Mouse (Mus musculus): ENCODE results near the gene Rfxank.

Gene Rfxank

DNA sequence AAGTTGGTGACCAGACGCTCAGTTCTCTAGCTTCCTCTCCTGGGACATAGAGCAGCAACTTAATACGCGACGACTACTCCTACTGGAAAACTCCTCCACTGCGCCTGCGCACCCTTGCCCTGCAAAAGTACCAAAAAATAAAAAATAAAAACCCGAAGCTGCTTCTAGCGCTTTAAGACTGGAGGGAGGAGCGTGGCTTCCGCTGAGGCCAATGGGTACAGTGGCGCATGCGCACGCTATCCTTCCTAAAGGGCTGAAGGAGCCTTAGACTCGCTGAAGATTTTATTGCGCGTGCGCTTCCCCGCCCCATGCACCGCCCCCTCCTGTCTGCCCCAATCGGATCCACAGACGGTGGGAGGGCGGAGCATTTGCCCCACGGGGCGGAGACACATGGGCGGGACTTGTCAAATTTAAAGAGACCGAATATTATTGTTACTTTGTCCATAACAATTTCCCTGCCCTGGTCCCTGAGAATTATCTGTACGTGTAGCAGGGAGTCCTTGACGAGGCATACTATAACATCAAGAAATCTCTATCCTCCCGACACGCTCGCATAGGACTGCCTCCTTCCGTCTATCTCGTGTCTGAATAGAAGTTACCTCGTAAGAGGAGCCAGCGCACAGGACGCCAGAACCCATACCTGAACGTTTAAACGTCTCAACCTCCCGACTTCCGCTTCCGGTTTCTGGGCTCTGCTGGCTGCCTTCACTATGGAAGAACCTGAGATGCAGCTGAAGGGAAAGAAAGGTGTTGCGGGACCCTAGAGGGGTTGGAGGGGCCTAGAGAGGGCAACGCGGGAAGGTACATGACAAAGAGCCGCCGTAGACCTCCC, at the start of gene Rfxank, which contains the start of the genes Borcs8 and Mef2b:
TSS of gene Rfxank (minus strand) at position 129 of the 832 bp plus-strand sequence.
TSS of gene Borcs8 (plus strand) at position 474 of the 832 bp plus-strand sequence.
TSS of gene Mef2b (plus strand) at position 686 of the 832 bp plus-strand sequence.
- peak; percentile 98 for DNase-seq (ENCODE audit: low spot score in 2 of 2)

DNA sequence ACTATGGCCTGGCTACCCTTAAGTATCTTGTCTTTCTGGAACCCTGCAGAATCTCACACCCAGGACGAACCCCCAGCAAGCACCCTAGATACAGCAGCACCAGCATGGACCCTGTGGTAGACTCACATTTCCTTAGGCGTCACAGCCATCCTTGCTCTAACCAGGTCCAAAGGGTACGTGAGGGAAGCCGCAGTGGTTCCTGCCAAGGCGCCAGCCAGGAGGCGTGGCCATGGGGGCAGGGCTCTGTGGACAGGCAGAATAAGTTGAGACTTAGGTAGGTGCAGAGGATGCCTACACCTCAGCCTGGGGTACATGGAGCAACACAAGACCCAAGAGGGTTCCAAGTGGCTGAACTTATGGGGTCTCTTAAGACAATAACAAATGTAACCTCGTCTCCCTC, 49.8 kb upstream of the Rfxank start:
- no peak for DNase-seq (ENCODE audit: low spot score in 2 of 2)

DNA sequence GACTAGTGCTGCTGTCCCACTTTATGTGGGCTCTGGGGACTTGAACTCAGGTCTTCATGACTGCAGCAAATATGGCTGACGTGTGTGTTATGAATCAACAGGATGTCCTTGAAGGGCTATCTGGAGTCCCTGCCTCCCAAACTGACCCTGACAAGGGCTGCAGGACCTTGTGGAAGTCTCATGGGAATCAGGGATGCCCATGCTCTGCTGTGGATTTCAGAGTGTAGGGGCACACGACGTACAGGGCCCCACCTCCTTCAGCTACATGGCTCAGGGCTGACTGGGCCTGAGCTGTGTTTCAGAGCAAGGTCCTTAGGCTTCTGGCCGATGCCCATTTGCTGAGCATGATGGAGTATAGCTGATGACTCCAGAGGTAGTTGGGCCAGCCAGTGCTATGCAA, 44.2 kb upstream of the Rfxank start:
- DNase-seq (ENCODE audit: low spot score in 2 of 2), result no peak

DNA sequence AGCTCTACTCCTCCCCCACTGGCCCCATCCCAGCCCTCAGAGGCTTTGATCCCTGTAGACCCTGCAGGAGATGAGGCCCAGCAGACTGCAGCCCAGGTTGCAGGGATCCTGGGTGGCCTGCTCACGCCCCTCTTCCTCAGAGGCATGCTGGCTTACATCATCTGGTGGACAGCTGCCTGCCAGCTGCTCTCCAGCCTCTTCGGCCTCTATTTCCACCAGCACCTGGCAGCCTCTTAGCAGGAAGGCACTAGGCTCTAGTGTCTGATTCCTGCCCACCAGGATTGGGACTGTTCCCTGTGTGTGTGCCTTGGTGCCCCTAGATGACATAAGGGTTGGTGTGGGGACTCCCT, 42.9 kb upstream of the Rfxank start:
- no peak for DNase-seq (ENCODE audit: low spot score in 2 of 2)

DNA sequence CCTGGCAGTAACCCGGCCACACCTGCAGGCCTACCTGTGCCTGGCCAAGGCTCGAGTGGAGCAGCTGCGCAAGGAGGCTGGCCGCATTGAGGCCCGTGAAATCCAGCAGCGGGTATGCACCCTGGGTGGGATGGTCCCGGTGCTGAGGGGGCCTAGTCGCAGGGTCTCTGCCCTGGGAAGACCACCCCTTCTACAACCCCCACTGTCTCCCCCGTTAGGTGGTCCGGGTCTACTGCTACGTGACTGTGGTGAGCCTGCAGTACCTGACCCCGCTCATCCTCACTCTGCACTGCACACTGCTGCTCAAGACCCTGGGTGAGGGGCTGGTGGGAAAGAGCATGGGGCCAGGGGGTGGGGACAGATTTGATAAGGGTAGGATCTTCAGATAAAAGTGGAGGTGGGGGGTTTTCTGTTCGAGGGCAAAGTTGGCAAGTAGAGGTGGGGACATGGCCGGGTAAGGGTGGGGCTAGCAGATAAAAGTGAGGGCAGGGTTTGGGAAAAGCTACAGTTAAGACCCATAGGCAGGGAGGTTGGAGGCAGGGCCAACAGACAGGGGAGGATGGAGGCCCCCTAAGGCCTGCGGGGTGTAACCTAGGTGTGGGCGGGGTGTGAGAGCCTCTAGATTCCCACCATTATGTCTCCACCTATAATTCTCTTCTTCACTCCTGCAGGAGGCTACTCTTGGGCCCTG, 42.4 kb upstream of the Rfxank start:
- no peak for DNase-seq (ENCODE audit: low spot score in 2 of 2)

DNA sequence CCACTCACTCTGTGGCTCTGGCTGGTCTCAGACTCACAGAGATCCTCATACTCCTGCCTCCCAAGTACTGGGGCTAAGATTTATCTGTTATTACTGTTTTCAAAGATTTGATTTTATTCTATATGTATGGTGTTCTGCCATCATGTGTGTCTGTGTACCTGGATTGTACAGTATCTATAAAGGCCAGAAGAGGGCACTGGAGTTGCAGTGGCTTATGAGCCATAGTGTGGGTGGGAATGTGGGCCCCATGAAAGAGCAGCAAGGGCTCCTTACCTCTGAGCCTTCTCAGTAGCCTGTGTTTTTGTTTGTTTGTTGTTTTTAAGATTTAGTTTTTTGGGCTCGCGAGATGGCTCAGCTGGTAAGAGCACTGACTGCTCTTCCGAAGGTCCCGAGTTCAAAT, 40.1 kb upstream of the Rfxank start:
- no peak for DNase-seq (ENCODE audit: low spot score in 2 of 2)

DNA sequence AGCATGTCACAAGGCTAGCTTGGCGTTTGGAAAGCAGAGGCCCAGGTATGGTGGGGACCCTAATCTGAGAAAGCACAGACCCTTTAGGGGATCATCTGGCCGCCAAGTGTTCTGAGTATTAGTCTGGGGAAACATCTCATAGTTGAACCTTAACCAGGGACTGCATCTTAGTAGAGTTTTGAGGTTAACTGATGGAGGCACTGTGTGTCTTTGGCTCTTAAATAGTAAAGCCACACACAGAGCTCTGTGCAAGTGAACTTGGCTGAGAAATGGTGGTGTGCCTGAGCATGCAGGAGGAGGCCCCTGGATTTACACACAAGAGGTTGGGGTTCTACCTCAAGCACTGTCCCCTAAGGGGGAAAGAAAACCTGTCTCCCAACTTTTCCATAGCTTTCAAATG, 39.3 kb upstream of the Rfxank start:
- no peak for DNase-seq (ENCODE audit: low spot score in 2 of 2)

DNA sequence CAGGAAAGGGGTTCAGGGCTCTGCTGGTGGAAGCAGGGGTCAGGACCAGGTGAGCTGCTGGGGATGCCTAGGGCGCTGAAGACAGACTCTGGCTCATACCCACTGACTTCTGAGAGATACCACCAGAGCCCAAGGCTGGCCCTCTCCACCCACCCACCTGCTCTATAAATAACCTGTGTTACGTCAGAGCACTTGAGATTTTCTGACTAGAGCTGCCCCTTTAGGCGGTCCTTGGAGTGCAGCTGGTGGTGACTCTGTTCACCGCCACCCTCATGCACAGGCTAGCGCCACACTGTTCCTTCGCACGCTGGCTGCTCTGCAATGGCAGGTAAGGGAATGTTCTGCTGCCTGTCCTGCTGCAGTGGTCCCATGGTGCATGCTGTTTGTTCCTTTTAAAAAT, 35.1 kb upstream of the Rfxank start:
- peak; percentile 13 to 15 for DNase-seq (ENCODE audit: low spot score in 2 of 2)

DNA sequence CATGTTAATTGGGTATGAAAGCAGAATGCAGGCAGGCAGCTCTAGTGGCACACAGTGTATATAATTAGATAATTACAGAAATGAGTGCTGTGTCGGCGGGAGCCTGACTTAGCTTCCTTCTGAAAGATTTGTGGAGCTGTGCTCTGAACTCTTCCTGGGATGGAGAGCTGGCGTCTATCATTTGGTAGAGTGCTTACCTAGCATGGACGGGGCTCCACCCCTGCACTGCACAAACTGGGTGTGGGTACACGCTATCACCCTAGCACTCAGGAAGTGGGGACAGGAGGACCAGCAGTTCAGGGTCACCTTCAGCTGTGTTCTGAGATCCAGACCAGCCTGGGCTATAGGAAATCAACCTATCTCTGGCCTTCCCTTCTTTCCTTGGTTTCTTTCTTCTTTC, 34.4 kb upstream of the Rfxank start:
- DNase-seq (ENCODE audit: low spot score in 2 of 2), result no peak

DNA sequence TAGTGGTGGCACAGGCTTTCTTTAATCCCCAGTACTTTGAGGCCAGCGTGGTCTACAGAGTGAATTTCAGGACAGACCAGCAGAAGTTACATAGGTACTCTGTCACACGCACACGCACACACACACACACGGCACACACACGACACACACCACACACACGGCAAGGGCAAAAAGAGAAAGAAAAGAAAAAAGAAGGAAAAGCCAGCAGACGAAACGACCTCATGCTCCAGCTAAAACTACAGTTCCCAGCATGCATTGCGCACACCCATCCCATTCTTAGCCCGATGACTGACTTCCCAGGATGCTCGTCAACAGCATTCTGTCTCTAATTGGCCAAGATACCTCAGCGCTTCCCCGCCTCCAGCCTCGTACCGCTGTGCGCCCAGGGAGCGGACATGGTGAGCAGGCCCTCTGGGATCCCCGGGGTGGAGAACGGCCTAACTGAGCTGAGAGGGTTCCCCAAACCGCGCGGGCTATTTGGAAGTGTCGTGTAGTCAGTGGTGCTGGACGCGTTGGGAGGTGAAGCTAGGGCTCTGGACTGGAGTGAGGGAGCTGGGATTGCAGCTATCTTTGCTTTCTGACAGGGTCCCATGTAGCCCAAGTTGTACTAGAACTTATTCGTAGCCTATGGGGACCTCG, 33.2 kb upstream of the Rfxank start, which contains the start of gene Tmem161a:
TSS of gene Tmem161a (plus strand) at position 314 of the 639 bp plus-strand sequence.
- DNase-seq (ENCODE audit: low spot score in 2 of 2), result peak; percentile 88 to 95

DNA sequence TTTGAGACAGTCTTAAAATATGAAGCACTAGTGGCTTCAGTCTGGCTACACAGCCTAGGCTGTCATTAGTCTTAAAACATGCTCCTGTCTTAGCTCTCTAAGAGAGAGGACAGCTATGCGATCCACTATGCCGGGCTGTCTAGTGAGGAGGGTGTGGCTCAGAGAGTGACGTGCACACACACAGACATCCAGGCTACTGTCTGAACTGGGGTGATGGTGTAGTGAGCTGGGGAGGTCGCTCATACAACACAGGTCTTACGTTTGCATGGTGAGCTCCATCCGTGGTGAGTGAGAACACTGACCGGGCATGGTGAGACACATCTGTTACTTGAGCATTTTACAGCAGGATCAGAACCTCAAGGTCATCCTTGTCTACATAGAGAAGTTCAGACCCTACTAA, 32.3 kb upstream of the Rfxank start:
- DNase-seq (ENCODE audit: low spot score in 2 of 2), result no peak

DNA sequence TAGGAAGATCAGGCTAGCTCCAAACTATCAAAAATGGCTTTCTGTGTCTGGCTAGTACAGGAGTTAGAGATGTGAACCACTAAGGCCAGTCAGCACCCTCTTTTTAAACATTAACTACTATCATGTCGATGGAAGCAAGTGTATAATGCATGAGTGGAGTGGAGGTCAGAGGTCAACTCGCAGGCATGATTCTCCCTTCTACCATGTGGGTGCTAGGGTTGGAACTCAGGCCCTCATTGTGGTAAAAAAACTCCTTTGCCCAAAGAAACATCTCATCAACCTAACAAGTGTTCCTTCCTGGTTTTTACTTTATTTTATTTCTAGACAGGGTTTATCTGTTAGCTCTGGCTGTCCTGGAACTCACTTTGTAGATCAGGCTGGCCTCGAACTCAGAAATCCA, 31.8 kb upstream of the Rfxank start:
- DNase-seq (ENCODE audit: low spot score in 2 of 2), result no peak

DNA sequence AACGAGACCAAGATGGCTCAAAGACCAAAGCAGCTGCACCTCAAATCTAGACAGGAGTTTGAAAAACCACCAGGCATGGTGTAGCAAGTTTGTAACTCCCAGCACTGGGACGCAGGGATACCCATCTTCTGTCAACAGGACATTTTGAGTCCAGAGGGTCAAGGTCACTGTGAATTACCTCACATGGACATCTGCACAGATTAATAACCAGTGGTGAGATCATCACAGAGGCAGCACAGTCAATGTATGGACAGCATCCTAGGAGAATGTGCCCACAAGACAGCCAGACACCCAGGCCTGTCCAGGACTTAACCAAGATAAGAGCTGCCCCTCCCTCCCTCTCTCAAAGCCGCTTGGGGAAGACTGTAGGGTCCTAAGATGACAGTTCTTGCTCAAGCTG, 31.2 kb upstream of the Rfxank start:
- no peak for DNase-seq (ENCODE audit: low spot score in 2 of 2)

DNA sequence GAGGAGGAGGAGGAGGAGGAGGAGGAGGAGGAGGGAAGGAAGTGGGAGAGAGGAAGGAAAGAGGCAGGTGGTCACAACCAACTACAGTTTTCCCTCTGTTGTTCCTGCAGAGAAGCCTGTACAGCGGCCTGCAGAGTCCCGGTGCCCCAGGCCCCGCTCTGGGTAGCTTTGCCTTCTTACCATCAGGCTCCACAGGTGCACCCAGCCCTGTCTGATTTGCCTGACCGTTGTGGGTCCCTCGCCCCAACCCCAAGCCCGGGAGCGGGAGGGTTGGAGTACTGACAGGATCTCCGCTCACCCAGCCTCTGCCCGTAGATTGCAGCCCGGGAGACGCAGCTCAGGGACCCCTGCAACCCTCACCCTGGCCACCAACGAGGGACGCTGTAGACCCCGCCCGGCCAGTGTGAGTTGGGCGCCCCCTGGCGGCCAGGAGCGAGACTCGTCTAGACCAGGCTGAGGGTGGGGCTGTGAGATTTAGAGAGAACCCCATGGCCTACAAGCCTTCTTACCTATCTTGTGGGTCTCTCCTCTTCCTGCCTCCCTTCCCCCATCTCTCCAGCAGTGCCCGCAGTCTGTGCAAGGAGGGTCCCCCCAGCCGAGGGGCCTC, 27.7 kb upstream of the Rfxank start:
- peak; percentile 43 to 49 for DNase-seq (ENCODE audit: low spot score in 2 of 2)

DNA sequence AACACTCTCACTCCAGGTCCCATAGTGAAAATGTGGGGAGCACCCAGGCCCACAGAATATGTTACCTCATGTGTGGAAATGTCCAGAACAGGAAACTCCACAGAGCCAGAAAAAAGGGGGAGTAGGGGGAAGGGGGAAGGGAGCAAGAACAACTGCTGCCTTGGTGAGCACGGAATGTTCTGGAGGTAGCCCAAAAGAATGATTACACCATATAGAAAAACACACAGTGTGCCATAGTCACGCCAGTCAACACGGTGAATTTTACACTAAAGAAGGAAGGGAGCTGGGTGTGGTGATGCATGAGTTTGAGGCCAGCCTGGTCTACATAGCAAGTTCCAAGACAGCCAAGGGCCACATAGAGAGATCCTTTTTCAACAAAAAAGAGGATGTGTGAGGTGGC, 24.4 kb upstream of the Rfxank start:
- no peak for DNase-seq (ENCODE audit: low spot score in 2 of 2)

DNA sequence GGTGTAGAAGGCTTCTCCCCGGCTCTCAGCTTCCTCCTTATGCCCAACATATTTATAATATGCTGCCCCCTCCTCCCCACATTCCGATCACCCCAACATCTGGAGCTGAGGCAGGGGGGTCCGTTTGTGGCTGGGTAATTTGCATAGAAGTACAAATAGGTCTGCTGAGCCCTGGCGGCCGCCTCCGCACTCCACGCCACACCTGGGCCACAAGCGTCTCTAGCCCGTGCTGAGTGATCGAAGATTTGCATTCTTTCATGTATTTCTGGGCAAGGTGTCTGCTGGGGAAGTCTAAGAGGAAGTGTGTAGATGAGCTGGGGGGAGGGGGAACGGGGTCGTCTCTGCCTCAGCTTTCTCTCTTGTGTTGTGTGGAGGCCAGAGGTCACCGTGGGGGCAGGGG, 21.1 kb upstream of the Rfxank start:
- DNase-seq (ENCODE audit: low spot score in 2 of 2), result no peak

DNA sequence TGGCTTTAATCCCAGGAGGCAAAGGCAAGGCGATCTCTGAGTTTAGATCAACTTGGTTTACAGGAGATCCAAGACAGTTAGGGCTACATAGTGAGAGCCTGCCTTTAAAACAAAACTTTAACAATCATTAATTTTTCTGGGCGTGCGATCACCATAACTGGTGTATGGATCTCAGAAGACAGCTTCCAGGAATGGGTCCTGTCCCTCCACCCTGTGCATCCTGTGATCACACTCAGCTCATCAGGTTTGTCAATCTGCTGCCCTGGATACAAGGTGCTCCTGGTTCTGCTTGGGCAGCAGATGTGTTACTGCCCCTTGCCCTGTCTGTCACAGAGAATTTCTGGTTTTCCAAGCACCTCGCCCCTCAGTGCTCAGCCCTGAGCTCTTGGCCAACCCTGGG, 20.3 kb upstream of the Rfxank start:
- DNase-seq (ENCODE audit: low spot score in 2 of 2), result no peak

DNA sequence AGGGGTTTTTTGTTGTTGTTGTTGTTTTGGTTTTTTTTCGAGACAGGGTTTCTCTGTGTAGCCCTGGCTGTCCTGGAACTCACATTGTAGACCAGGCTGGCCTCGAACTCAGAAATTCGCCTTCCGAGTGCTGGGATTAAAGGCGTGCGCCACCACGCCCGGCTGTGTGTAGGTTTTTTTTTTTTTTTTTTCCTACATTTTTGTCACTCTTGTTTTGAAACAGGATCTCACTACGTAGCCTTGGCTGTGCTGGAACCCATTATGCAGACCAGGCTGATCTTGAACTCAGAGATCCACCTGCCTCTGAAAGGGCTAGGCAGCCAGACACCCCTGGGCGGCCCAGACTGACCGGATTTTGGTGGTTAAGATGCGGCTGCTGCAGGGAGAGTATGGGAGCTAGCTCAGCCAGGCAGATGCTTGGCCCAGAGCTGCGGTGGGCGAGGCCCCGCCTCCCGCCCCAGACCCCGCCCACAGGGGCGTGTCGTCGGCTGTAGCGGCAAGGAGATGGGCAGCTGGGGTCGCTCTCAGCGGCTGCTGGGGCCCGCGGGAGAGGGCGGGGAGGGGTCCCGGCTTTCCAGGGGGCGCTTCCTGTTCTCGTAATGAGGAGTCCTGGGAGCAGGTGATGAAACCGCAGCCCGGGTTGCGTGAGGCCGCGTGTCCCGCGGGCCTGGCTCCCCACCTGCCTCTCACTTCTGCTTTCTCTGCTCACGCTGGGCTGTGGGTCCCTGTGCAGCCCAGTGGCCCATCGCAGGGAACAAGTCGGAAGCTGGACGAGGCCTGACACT, 19.3 kb upstream of the Rfxank start:
- peak; percentile 52 to 63 for DNase-seq (ENCODE audit: low spot score in 2 of 2)

DNA sequence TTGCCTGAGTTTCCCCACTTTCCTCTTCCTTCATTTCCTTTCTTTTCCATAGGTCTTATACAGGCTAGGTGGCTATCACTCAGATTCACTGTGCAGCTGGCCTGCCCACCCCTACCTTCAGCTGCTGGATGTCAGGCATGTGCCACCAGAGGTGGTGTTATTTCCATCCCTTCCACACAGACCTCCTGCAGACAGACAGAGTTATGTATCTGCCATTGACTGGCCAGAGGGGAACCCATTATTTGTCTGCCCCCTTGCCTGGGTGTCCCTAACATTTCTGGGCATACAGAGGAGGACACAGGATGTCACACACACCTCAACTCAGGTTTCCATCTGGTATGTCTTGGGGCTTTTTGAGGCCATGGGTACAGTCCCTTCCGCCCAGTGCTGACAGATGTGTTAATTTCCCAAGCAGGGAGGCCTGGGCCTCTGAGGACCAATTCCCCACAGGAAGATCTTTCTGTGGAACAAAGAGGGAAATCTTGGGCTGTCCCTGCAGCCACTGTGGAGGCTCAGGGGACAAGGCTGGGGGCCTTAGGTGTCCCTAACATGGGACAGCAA, 18.4 kb upstream of the Rfxank start:
- no peak for DNase-seq (ENCODE audit: low spot score in 2 of 2)

DNA sequence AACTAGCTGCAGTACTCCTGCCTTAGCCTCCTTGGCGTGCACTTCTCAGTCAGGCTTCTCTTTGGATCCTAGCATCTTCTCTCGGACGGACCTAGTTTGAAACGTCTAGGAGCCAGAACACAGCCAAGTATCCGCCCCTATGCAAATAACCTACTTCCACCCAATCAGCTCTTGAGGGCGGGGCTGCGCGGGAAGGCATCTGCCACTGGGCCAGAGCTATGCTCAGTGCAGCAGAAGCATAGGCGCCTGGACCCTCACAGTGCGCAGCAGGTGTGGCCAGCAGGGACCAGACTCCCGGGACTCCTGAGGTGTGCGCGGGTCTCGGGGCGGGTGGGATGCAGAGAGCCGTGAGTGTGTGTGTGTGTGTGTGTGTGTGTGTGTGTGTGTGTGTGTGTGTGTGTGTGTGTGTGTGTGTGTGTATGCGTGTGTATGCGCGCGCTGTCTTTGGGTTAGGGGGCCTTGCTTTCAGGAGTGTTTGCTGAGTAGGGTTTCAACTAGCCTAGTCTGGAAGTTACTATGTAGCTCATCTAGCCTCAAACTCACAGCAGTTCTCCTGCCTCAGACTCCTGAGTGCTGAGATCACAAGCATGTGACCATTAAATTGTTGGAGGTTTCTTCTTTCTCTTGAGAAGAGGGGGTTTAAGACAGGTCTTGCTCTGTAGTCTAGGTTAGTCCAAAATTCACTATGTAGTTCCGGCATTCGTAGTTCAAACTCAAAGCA, 13.7 kb upstream of the Rfxank start:
- peak; percentile 30 to 42 for DNase-seq (ENCODE audit: low spot score in 2 of 2)

All from frontal cortex, postnatal 36 days (tissue).